Mouse (Mus musculus) neural tube, embryonic 15.5 days (tissue): ENCODE measurements around the gene Tkfc. TPM values are rescaled to one million over a fixed set of nuclear protein-coding genes. Genes with fewer than 3 reads are reported as not detected.
"Not testable (repeated sequence)": the region's sequence is repeated elsewhere in the genome, so short reads cannot be mapped to it uniquely, and the experiment has no call there.

Experiments used
- ATAC-seq: fragments of 200-750 bp; cut with Nextera tagmentation; 2 replicates; pipeline ENCODE4 v1.8.0; 2017; ENCODE audit warnings: mild to moderate bottlenecking, moderate TSS enrichment, moderate library complexity; ENCODE audit not compliant: low FRiP score
- H3K27ac ChIP-seq: fragments of 300-500 bp; sonication (generic); replicated peaks from 2 replicates; pipeline ENCODE4 v1.5.1; 2015; ENCODE audit warnings: mild to moderate bottlenecking, inconsistent platforms
- H3K27me3 ChIP-seq: fragments of 300-500 bp; sonication (generic); replicated peaks from 2 replicates; pipeline ENCODE4 v1.6.1; 2015; ENCODE audit warnings: inconsistent platforms
- H3K36me3 ChIP-seq: fragments of 300-500 bp; sonication (generic); 2 replicates; pipeline ENCODE4 v1.6.1; 2015; ENCODE audit warnings: inconsistent platforms
- H3K4me1 ChIP-seq: fragments of 300-500 bp; sonication (generic); 2 replicates; pipeline ENCODE4 v1.6.1; 2015; ENCODE audit warnings: inconsistent platforms
- H3K4me2 ChIP-seq: fragments of 300-500 bp; sonication (generic); 2 replicates; pipeline ENCODE4 v1.6.1; 2015; ENCODE audit warnings: inconsistent platforms, mild to moderate bottlenecking, moderate library complexity
- H3K4me3 ChIP-seq: fragments of 300-500 bp; sonication (generic); replicated peaks from 2 replicates; pipeline ENCODE4 v1.5.1; 2015; ENCODE audit warnings: mild to moderate bottlenecking, inconsistent platforms
- H3K9ac ChIP-seq: fragments of 300-500 bp; sonication (generic); replicated peaks from 2 replicates; pipeline ENCODE4 v1.6.1; 2015; ENCODE audit warnings: mild to moderate bottlenecking, inconsistent platforms
- H3K9me3 ChIP-seq: fragments of 300-500 bp; sonication (generic); replicated peaks from 2 replicates; pipeline ENCODE4 v1.6.1; 2016; ENCODE audit warnings: inconsistent platforms
- WGBS: fragments of 180-500 bp; shearing (Covaris S2); methylation state at CpG from one replicate; pipeline ENCODE4 v1.1.7; 2015; ENCODE audit warnings: mixed read lengths; 5-methylcytosine and 5-hydroxymethylcytosine counted together
- polyA plus RNA-seq: library from polyadenylated mRNA; unstranded; fragments of >200 nt; fragmentation: Nextera tagmentation; extraction: Ambion mirVana; gene quantifications from 2 replicates; pipeline ENCODE4 v1.2.1, GENCODE M21; 2015

The Tkfc gene
- polyA plus RNA-seq, 1 experiment from 2014 or later = 21.8 TPM

GRCm38 (mm10) chr19:10557837-10558375, 47.5 kb downstream of the Tkfc start:
- not testable (repeated sequence) for H3K9ac ChIP-seq, H3K4me3 ChIP-seq, H3K27me3 ChIP-seq, H3K4me2 ChIP-seq, ATAC-seq, H3K9me3 ChIP-seq, H3K36me3 ChIP-seq, H3K27ac ChIP-seq
- peaks cover 22% of the 10 kb centered on the region for H3K4me1 ChIP-seq
- 79% methylated on average over 4 of the region's 4 CpGs for WGBS

DNA sequence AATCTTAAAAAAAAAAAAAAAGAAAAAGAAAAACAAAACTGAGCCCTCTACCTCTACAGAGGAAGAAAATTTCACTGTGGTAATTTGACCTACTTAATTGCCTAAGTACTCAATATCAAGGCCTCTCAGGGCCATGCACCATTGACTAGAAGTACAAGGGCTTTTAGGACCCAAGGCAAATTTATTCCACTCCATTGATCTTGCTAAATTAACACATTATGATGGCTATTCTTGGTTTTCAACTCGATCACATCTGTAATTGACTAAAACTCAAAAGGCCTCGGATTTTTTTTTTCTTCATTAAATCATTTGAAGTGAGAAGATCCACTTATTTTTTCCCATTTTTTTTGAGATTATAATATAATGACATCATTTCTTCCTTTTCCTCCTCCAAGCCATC, 48.0 kb downstream of the Tkfc start:
- peaks cover 7% of the 10 kb centered on the region; the same call in 1 of the 2 replicates for H3K36me3 ChIP-seq
- ATAC-seq = no peak
- H3K27ac ChIP-seq = no peak overlapping the region
- 65% methylated on average over 2 of the region's 2 CpGs for WGBS
- no peak overlapping the region for H3K4me3 ChIP-seq
- peaks cover 22% of the 10 kb centered on the region for H3K4me1 ChIP-seq
- H3K9ac ChIP-seq = no peak overlapping the region
- H3K4me2 ChIP-seq = no peak overlapping the region
- H3K27me3 ChIP-seq = no peaks in the 10 kb centered on the region
- no peaks in the 10 kb centered on the region for H3K9me3 ChIP-seq

DNA sequence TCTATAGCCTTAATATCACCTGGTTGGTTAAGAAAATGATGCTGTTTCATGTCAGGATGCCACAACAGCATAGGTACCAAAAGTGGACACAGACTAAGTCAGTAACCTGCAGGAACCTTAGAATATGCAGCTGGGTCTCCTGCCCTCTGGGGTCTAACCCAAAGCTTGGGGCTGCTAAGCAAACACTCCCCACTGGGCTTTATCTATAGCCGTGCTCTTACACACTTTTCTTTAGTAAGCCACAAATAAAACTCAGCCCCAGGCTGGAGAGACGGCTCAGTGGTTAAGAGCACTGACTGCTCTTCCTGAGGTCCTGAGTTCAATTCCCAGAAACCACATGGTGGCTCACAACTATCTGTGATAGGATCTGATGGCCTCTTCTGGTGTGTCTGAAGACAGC, 48.5 kb downstream of the Tkfc start:
- Histone ChIP-seq H3K4me1 (peaks cover 22% of the 10 kb centered on the region), H3K4me3 (no peak overlapping the region), H3K36me3 (peaks cover 11% of the 10 kb centered on the region), H3K9me3 (no peaks in the 10 kb centered on the region), H3K27ac (no peak overlapping the region), H3K4me2 (no peak overlapping the region), H3K27me3 (no peaks in the 10 kb centered on the region), H3K9ac (no peak overlapping the region)
- 75% methylated on average over 2 of the region's 2 CpGs for WGBS
- no peak for ATAC-seq

GRCm38 (mm10) chr19:10555624-10556510, 49.6 kb downstream of the Tkfc start, which contains the start of gene Tmem216:
Gene Tmem216 (minus strand): TSS chr19:10556238.
- Histone ChIP-seq H3K36me3 (peaks cover 23% of the 10 kb centered on the region), H3K4me2 (peak within 1 kb of the TSS; percentile 81), H3K4me1 (peaks cover 22% of the 10 kb centered on the region), H3K27ac (peak within 1 kb of the TSS; percentile 87), H3K4me3 (peak within 1 kb of the TSS; percentile 66), H3K9me3 (no peaks in the 10 kb centered on the region), H3K9ac (peak within 1 kb of the TSS; percentile 70), H3K27me3 (no peaks in the 10 kb centered on the region)
- peak; percentile 98 for ATAC-seq
- 1% methylated on average over 43 of the region's 43 CpGs for whole genome bisulfite sequencing

DNA sequence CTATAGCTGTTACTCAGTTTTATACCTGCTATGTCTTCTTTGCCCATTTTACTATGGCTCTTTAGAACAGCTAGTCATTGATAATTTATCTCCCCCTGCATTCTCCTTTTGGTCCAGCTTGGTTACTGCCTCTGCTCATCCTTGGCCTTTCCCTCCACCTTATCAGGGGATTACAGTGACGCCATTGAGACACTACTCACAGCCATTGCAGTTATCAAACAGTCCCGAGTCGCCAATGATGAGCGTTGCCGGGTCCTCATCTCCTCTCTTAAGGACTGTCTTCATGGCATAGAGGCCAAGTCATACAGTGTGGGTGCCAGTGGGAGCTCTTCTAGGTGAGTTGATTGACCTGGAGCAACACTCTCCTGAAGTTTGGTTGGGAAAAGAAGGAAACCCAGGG, 66.0 kb downstream of the Tkfc start:
- Histone ChIP-seq H3K36me3 (peaks cover 81% of the 10 kb centered on the region), H3K9me3 (no peaks in the 10 kb centered on the region), H3K4me3 (no peak overlapping the region), H3K9ac (no peak overlapping the region), H3K27ac (no peak overlapping the region), H3K27me3 (no peaks in the 10 kb centered on the region), H3K4me1 (no peaks in the 10 kb centered on the region), H3K4me2 (no peak overlapping the region)
- ATAC-seq = no peak
- 95% methylated on average over 5 of the region's 5 CpGs for WGBS

Other genes with a start within 250 kb of the Tkfc start
- gene Syt7, start 216.6 kb downstream of the Tkfc start, polyA plus RNA-seq = 10.4 and 17.3 TPM in 2 replicates
- 1.1 and 1.3 TPM in 2 replicates for gene Lrrc10b, start 148.2 kb downstream of the Tkfc start, polyA plus RNA-seq
- gene Ppp1r32, start 122.7 kb downstream of the Tkfc start, polyA plus RNA-seq = 0.79 and 1.2 TPM in 2 replicates
- gene Cpsf7, start 80.4 kb downstream of the Tkfc start, polyA plus RNA-seq = 45.6 and 47.2 TPM in 2 replicates
- gene Sdhaf2, start 79.5 kb downstream of the Tkfc start, polyA plus RNA-seq = 67.5 and 67.7 TPM in 2 replicates
- 49.1 and 51.6 TPM in 2 replicates for gene Tmem216, start 49.4 kb downstream of the Tkfc start, polyA plus RNA-seq
- gene Cyb561a3, start 28.5 kb downstream of the Tkfc start, polyA plus RNA-seq = 20.4 and 22.5 TPM in 2 replicates
- gene Tmem138, start 28.3 kb downstream of the Tkfc start, polyA plus RNA-seq = 33.3 and 33.9 TPM in 2 replicates
- gene Ddb1, start 327 bp downstream of the Tkfc start, polyA plus RNA-seq = 194 and 213 TPM in 2 replicates
- gene Vwce, start 28.6 kb upstream of the Tkfc start, polyA plus RNA-seq = 1.7 and 2.4 TPM in 2 replicates
- not detected in 2 replicates for gene Pga5, start 72.4 kb upstream of the Tkfc start, polyA plus RNA-seq
- gene Vps37c, start 83.1 kb upstream of the Tkfc start, polyA plus RNA-seq = 28.7 and 30.3 TPM in 2 replicates
- gene Cd5, start 133.3 kb upstream of the Tkfc start, polyA plus RNA-seq = 0.08 and 1.3 TPM in 2 replicates
- 0.74 TPM in 1 of 2 replicates, not detected in the other for gene Cd6, start 224.4 kb upstream of the Tkfc start, polyA plus RNA-seq
- 0.27 and 0.55 TPM in 2 replicates for gene Slc15a3, start 234.1 kb upstream of the Tkfc start, polyA plus RNA-seq